In genomic region chr17:70442976-70443375, GRCm38 (mm10) we compare ENCODE assay signal across 12 mouse cellular contexts.
DNase-seq lines count a peak whose midpoint lies in the region; ATAC-seq and TF ChIP-seq lines count a peak whose summit lies in the region.
"Had no signal": no experiment of that assay in that cellular context is flagged by ENCODE, and none has a peak within 500 bp of the region (broad histone marks: within the 10 kb centered on the region; RNA-seq: fewer than 3 reads in every experiment).

No protein-coding gene starts in this region.

- H3K9ac ChIP-seq in hindbrain, postnatal 0 days (replicated peaks; ENCODE audit: low read length): no peak overlapping the region
- no peak overlapping the region for H3K9ac ChIP-seq in hindbrain, embryonic 16.5 days (ENCODE audit: low read depth, low read length)
- no peak overlapping the region for H3K9ac ChIP-seq in kidney, embryonic 15.5 days
- H3K9ac ChIP-seq: liver, embryonic 15.5 days had no signal

- H3K36me3 ChIP-seq in hindbrain, postnatal 0 days (ENCODE audit: insufficient read depth, low read length): no peaks in the 10 kb centered on the region
- no peaks in the 10 kb centered on the region for H3K36me3 ChIP-seq in hindbrain, embryonic 16.5 days (ENCODE audit: control insufficient read depth, insufficient read depth, low read length)
- no peaks in the 10 kb centered on the region for H3K36me3 ChIP-seq in kidney, embryonic 15.5 days
- H3K36me3 ChIP-seq: embryonic facial prominence, embryonic 10.5 days; liver, embryonic 15.5 days had no signal

- peak; percentile 32; the same call in 1 of the 2 replicates for ATAC-seq in hindbrain, postnatal 0 days
- no peak for ATAC-seq in hindbrain, embryonic 16.5 days
- ATAC-seq in megakaryocyte-erythroid progenitor cell, adult 5-6 weeks (replicated peaks; ENCODE audit: low FRiP score, low TSS enrichment, poor library complexity, severe bottlenecking): no peak
- ATAC-seq in kidney, embryonic 15.5 days (replicated peaks; ENCODE audit: low FRiP score): no peak

- TF ChIP-seq CTCF in hindbrain, postnatal 0 days (IDR thresholded peaks at IDR 0.05; ENCODE audit: low read depth): no peak

- 66% methylated on average over 14 of the region's 14 CpGs for WGBS in hindbrain, postnatal 0 days
- WGBS in hindbrain, embryonic 16.5 days: 79% methylated on average over 14 of the region's 14 CpGs
- 85% methylated on average over 14 of the region's 14 CpGs for WGBS in kidney, embryonic 15.5 days

- H3K4me3 ChIP-seq in hindbrain, postnatal 0 days (ENCODE audit: low read length): no peak overlapping the region
- no peak overlapping the region for H3K4me3 ChIP-seq in hindbrain, embryonic 16.5 days (ENCODE audit: low read length)
- H3K4me3 ChIP-seq in kidney, embryonic 15.5 days (replicated peaks): no peak overlapping the region
- H3K4me3 ChIP-seq: embryonic facial prominence, embryonic 10.5 days; liver, embryonic 15.5 days had no signal

- H3K4me2 ChIP-seq in hindbrain, postnatal 0 days (ENCODE audit: low read depth, low read length): no peak overlapping the region
- no peak overlapping the region for H3K4me2 ChIP-seq in hindbrain, embryonic 16.5 days (ENCODE audit: low read length)
- H3K4me2 ChIP-seq in kidney, embryonic 15.5 days: no peak overlapping the region
- H3K4me2 ChIP-seq: liver, embryonic 15.5 days had no signal

- no peaks in the 10 kb centered on the region for H3K27me3 ChIP-seq in hindbrain, postnatal 0 days (ENCODE audit: insufficient read depth, low read length)
- H3K27me3 ChIP-seq in hindbrain, embryonic 16.5 days (replicated peaks; ENCODE audit: control insufficient read depth, insufficient read depth, low read length): no peaks in the 10 kb centered on the region
- H3K27me3 ChIP-seq in kidney, embryonic 15.5 days: no peaks in the 10 kb centered on the region
- H3K27me3 ChIP-seq: liver, embryonic 15.5 days had no signal

- H3K9me3 ChIP-seq in hindbrain, postnatal 0 days (ENCODE audit: low read length): no peaks in the 10 kb centered on the region
- no peaks in the 10 kb centered on the region for H3K9me3 ChIP-seq in hindbrain, embryonic 16.5 days (ENCODE audit: control insufficient read depth, low read length)
- no peaks in the 10 kb centered on the region for H3K9me3 ChIP-seq in kidney, embryonic 15.5 days (replicated peaks)
- H3K9me3 ChIP-seq: embryonic facial prominence, embryonic 10.5 days; liver, embryonic 15.5 days had no signal

- no peaks in the 10 kb centered on the region for H3K4me1 ChIP-seq in hindbrain, postnatal 0 days (ENCODE audit: insufficient read depth, low read length)
- no peaks in the 10 kb centered on the region for H3K4me1 ChIP-seq in hindbrain, embryonic 16.5 days (ENCODE audit: control insufficient read depth, insufficient read depth, low read depth, low read length)
- no peaks in the 10 kb centered on the region for H3K4me1 ChIP-seq in kidney, embryonic 15.5 days
- H3K4me1 ChIP-seq: embryonic facial prominence, embryonic 10.5 days; liver, embryonic 15.5 days had no signal

- H3K27ac ChIP-seq in hindbrain, postnatal 0 days: no peak overlapping the region
- no peak overlapping the region for H3K27ac ChIP-seq in hindbrain, embryonic 16.5 days (ENCODE audit: low read depth, low read length)
- no peak overlapping the region for H3K27ac ChIP-seq in kidney, embryonic 15.5 days
- H3K27ac ChIP-seq: embryonic facial prominence, embryonic 10.5 days; liver, embryonic 15.5 days had no signal

- DNase-seq in hindbrain, postnatal 0 days (ENCODE audit: low spot score): peak; percentile 71
- DNase-seq in cerebellum, adult 9-10 months: peak; percentile 88
- DNase-seq in layer of hippocampus, adult 9-11 months: peak; percentile 73
- peak; percentile 32 for DNase-seq in right cerebral cortex, postnatal 14 days
- DNase-seq in neural tube, embryonic 10.5 days (ENCODE audit: extremely low spot score, low spot score): no peak
- DNase-seq: heart, postnatal 4 days; kidney, adult 8-10 months had no signal
